Mouse (Mus musculus): ENCODE results near the gene Pam16. TPM values are rescaled to one million over a fixed set of nuclear protein-coding genes. Genes with fewer than 3 reads are reported as not detected.

Pam16 gene
- polyA plus RNA-seq, 1 experiment from 2014 or later: 99.1 TPM

DNA sequence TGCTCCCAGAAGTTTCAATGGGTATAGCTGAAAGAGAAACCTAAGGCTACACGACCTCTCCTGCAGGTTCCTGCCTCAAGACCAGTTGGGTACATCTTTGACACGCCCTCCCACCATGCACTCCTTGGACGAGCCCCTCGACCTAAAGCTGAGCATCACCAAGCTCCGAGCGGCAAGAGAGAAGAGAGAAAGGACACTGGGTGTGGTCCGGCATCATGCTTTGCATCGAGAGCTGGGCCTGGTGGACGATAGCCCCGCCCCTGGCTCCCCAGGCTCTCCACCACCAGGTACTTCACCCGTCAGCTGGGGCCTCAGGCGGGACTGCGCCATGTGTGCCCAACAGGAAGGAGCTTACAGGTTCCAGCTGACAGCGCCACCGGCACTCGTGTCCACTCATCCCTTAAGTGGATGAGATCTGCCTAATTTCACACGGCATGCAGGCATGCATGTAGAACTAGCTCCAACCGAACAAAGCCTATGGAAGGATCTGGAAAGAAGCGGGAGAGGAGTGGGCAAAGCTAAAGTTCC, 16.2 kb downstream of the Pam16 start:
- Histone ChIP-seq H3K9me3 (ENCODE audit: control insufficient read depth, low read length) (no peaks in the 10 kb centered on the region), H3K9ac (ENCODE audit: low read length) (no peak overlapping the region), H3K4me3 (ENCODE audit: low read depth, low read length) (no peak overlapping the region), H3K27me3 (ENCODE audit: control insufficient read depth, insufficient read depth, low read length) (no peaks in the 10 kb centered on the region), H3K4me2 (no peak overlapping the region), H3K4me1 (ENCODE audit: control insufficient read depth, insufficient read depth, low read length) (peaks cover 30% of the 10 kb centered on the region), H3K27ac (ENCODE audit: low read depth, low read length) (no peak overlapping the region), H3K36me3 (ENCODE audit: control insufficient read depth, insufficient read depth, low read length) (peaks cover 17% of the 10 kb centered on the region)
- DNase-seq (ENCODE audit: low spot score, missing footprints) (no peak), ATAC-seq (ENCODE audit: low FRiP score) (no peak; the same call in 1 of the 2 replicates)
- 89% methylated on average over 19 of the region's 19 CpGs for WGBS

GRCm38 (mm10) chr16:4607818-4608531, 16.8 kb downstream of the Pam16 start:
- no peak overlapping the region for H3K4me3 ChIP-seq (ENCODE audit: low read depth, low read length)
- no peaks in the 10 kb centered on the region for H3K27me3 ChIP-seq (ENCODE audit: control insufficient read depth, insufficient read depth, low read length)
- ATAC-seq (ENCODE audit: low FRiP score): 0 out of 2 replicates have a peak, but pooled peaks have one; percentile 46
- no peaks in the 10 kb centered on the region for H3K9me3 ChIP-seq (ENCODE audit: control insufficient read depth, low read length)
- peaks cover 11% of the 10 kb centered on the region for H3K36me3 ChIP-seq (ENCODE audit: control insufficient read depth, insufficient read depth, low read length)
- no peak overlapping the region for H3K27ac ChIP-seq (ENCODE audit: low read depth, low read length)
- no peak overlapping the region; the same call in 1 of the 2 replicates for H3K9ac ChIP-seq (ENCODE audit: low read length)
- DNase-seq (ENCODE audit: low spot score, missing footprints): peak; percentile 95
- 61% methylated on average over 9 of the region's 9 CpGs for WGBS
- H3K4me2 ChIP-seq: no peak overlapping the region
- H3K4me1 ChIP-seq (ENCODE audit: control insufficient read depth, insufficient read depth, low read length): peaks cover 36% of the 10 kb centered on the region

DNA sequence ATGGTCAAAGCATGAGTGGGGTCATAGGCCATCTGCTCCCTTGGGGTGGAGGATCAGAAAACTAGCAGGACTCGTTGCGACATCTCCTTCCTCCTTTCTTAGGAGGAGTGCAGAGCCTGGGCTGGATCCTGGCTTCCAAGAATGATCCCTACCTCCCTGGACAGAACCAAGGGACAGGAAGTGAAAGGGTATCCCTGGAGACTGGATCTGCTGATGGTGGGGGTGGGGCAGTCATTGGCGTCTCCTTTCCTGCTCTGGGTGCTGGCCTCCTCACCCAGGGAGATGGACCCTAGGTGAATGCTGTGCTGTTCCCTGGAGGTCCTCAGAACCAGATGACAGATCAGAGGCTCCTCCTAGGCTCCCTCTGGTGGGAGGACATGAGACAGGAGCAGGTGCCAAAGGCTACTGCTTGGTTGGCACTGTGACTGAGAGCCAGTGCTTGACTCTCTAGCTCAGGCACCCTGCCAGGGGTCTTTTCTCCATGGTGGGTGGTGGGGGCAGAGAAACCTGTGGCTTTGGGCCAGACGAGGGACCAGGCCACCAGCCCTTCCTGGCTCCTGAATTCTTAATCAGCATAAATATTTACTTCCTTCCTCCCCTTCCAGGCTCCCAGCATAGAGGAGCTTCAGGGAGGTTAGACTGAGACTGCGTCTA, 18.2 kb downstream of the Pam16 start:
- no peak overlapping the region for H3K27ac ChIP-seq (ENCODE audit: low read depth, low read length)
- no peaks in the 10 kb centered on the region for H3K27me3 ChIP-seq (ENCODE audit: control insufficient read depth, insufficient read depth, low read length)
- H3K4me1 ChIP-seq (ENCODE audit: control insufficient read depth, insufficient read depth, low read length): peaks cover 48% of the 10 kb centered on the region
- DNase-seq (ENCODE audit: low spot score, missing footprints): peak; percentile 76
- peak; percentile 19; the same call in 1 of the 2 replicates for ATAC-seq (ENCODE audit: low FRiP score)
- WGBS: 40% methylated on average over 5 of the region's 5 CpGs
- no peak overlapping the region for H3K4me3 ChIP-seq (ENCODE audit: low read depth, low read length)
- H3K9ac ChIP-seq (ENCODE audit: low read length): no peak overlapping the region
- no peak overlapping the region for H3K4me2 ChIP-seq
- H3K9me3 ChIP-seq (ENCODE audit: control insufficient read depth, low read length): no peaks in the 10 kb centered on the region
- peaks cover 6% of the 10 kb centered on the region for H3K36me3 ChIP-seq (ENCODE audit: control insufficient read depth, insufficient read depth, low read length)

DNA sequence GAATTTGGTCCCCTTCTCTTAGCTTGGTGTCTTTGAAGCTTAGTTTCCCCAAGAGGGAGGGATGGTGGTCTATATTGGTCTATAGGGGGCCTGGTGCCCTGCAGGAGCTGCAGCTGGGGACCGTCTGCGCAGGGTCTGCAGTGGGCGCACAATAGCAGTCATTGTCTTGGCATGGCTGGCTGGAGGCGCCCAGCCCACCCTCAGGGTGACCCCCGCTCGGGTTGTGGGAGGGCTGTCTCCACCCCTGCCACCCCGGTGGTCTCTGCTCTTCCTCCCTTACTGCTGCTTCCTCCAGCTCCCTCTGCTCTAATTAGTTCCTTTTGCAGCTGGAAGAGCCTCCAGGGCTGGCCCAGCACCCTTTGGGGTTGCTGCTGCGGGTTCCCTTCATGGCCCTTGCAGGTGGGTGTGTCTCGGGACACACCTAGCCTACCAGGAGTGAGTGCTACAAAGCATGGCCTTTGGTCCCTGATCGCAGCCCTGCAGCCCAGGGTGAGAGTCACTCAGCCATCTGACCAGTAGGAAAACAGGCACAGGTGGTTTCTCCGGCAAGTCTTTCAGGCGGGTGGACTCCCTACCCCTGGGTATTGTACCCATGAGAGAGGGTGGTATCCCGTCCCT, 19.2 kb downstream of the Pam16 start:
- Histone ChIP-seq H3K4me2 (no peak overlapping the region), H3K36me3 (ENCODE audit: control insufficient read depth, insufficient read depth, low read length) (peaks cover 4% of the 10 kb centered on the region; the same call in 1 of the 2 replicates), H3K4me3 (ENCODE audit: low read depth, low read length) (no peak overlapping the region), H3K27ac (ENCODE audit: low read depth, low read length) (peak overlapping the region; percentile 47), H3K9me3 (ENCODE audit: control insufficient read depth, low read length) (no peaks in the 10 kb centered on the region), H3K27me3 (ENCODE audit: control insufficient read depth, insufficient read depth, low read length) (no peaks in the 10 kb centered on the region), H3K4me1 (ENCODE audit: control insufficient read depth, insufficient read depth, low read length) (peaks cover 56% of the 10 kb centered on the region), H3K9ac (ENCODE audit: low read length) (peak overlapping the region; percentile 16; the same call in 1 of the 2 replicates)
- DNase-seq (ENCODE audit: low spot score, missing footprints) (no peak), ATAC-seq (ENCODE audit: low FRiP score) (peak; percentile 19; the same call in 1 of the 2 replicates)
- 44% methylated on average over 12 of the region's 13 CpGs for WGBS

DNA sequence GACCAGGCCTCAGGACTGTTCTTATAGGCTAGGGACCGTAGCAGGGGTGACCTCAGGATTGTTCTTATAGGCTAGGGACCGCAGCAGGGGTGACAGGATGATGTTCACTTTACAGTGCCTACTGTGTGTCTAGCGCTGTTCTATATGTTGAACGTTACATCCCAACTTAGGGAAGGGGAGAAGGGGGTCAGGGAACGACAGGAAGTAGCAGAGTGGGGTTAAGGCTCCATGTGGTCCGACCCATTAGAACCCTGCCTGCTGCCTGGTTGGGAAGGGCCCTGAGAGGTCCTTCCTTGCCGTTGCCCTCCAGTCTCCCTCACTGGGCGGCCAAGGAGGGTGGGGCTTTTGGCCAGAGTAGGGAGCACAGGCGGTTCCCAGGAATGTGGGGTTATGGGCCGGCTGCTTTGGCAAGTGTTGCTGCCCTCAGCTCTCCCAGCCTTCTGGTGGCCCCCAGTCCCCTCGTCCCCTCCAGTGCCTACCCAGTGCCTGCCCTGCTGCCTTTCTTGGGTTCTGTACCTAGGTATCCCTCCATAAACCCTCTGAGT, 20.4 kb downstream of the Pam16 start:
- WGBS: 68% methylated on average over 11 of the region's 11 CpGs
- Histone ChIP-seq H3K4me2 (no peak overlapping the region), H3K36me3 (ENCODE audit: control insufficient read depth, insufficient read depth, low read length) (no peaks in the 10 kb centered on the region), H3K27ac (ENCODE audit: low read depth, low read length) (no peak overlapping the region), H3K27me3 (ENCODE audit: control insufficient read depth, insufficient read depth, low read length) (no peaks in the 10 kb centered on the region), H3K4me1 (ENCODE audit: control insufficient read depth, insufficient read depth, low read length) (peaks cover 59% of the 10 kb centered on the region), H3K4me3 (ENCODE audit: low read depth, low read length) (no peak overlapping the region), H3K9me3 (ENCODE audit: control insufficient read depth, low read length) (no peaks in the 10 kb centered on the region), H3K9ac (ENCODE audit: low read length) (no peak overlapping the region)
- DNase-seq (ENCODE audit: low spot score, missing footprints): peak; percentile 79
- ATAC-seq (ENCODE audit: low FRiP score): no peak

GRCm38 (mm10) chr16:4603453-4603837, 21.3 kb downstream of the Pam16 start:
- Histone ChIP-seq H3K9ac (ENCODE audit: low read length) (no peak overlapping the region), H3K4me1 (ENCODE audit: control insufficient read depth, insufficient read depth, low read length) (peaks cover 67% of the 10 kb centered on the region), H3K27ac (ENCODE audit: low read depth, low read length) (no peak overlapping the region), H3K27me3 (ENCODE audit: control insufficient read depth, insufficient read depth, low read length) (no peaks in the 10 kb centered on the region), H3K9me3 (ENCODE audit: control insufficient read depth, low read length) (no peaks in the 10 kb centered on the region), H3K4me2 (no peak overlapping the region), H3K36me3 (ENCODE audit: control insufficient read depth, insufficient read depth, low read length) (no peaks in the 10 kb centered on the region), H3K4me3 (ENCODE audit: low read depth, low read length) (no peak overlapping the region)
- DNase-seq (ENCODE audit: low spot score, missing footprints): no peak
- WGBS: 75% methylated on average over 1 of the region's 1 CpGs
- no peak for ATAC-seq (ENCODE audit: low FRiP score)

DNA sequence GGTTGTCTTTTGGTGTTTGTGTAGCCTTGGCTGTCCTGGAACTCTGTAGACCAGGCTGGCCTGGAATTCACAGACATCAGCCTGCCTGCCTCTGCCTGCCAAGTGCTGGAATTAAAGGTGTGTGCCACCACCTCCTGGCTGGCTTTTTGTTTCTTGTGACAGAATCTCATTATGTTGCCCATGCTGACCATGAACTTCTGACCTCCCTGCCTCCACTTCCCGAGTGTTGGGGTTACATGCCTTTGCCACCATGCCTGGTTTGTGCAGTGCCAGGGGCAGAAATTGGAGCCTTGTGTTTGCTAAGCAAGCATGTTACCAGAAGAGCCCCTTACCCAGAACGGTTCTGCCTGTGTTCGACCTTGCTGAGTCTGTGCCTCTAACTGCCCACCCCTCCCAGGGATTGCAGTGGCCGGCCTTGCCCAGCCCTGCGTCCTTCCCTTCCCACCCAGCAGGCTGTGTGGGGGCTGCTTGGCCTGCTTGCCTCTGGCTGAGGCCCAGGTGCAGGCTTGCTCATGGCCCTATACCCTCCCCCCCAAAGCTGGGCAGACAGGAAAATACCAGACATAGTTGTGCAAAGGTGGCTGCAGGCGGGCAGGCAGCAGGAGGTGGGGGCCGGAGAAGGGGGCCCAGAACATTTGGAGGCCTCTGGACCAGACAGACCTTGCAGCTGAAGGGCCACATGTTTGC, 21.9 kb downstream of the Pam16 start:
- no peak overlapping the region for H3K27ac ChIP-seq (ENCODE audit: low read depth, low read length)
- ATAC-seq (ENCODE audit: low FRiP score) (no peak), DNase-seq (ENCODE audit: low spot score, missing footprints) (peak; percentile 80)
- H3K9ac ChIP-seq (ENCODE audit: low read length): no peak overlapping the region
- no peaks in the 10 kb centered on the region for H3K9me3 ChIP-seq (ENCODE audit: control insufficient read depth, low read length)
- peaks cover 73% of the 10 kb centered on the region for H3K4me1 ChIP-seq (ENCODE audit: control insufficient read depth, insufficient read depth, low read length)
- no peak overlapping the region for H3K4me3 ChIP-seq (ENCODE audit: low read depth, low read length)
- H3K4me2 ChIP-seq: no peak overlapping the region
- no peaks in the 10 kb centered on the region for H3K27me3 ChIP-seq (ENCODE audit: control insufficient read depth, insufficient read depth, low read length)
- H3K36me3 ChIP-seq (ENCODE audit: control insufficient read depth, insufficient read depth, low read length): no peaks in the 10 kb centered on the region
- WGBS: 56% methylated on average over 7 of the region's 7 CpGs

DNA sequence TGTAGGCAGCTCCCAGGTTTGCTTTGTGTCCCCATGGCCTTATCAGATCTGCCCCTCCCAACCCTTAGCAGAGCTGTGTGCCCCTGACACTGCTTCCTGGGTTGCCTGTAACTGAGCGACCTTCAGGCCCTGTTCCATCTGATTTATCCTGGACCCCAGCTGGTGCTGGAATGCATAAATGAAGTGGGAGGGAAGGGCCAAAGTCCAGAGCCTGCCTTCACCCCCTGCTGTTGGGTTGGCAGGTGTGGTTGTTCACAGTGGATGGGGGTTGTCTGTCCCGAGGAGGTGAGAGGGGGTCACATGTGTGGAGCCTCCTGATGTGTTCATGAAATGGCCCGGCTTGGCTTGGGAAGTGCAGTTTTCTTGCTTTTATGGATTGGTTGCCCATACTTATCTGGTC, 22.6 kb downstream of the Pam16 start:
- WGBS: 29% methylated on average over 3 of the region's 3 CpGs
- Histone ChIP-seq H3K27ac (ENCODE audit: low read depth, low read length) (peak overlapping the region; percentile 40), H3K36me3 (ENCODE audit: control insufficient read depth, insufficient read depth, low read length) (no peaks in the 10 kb centered on the region), H3K4me1 (ENCODE audit: control insufficient read depth, insufficient read depth, low read length) (peaks cover 80% of the 10 kb centered on the region), H3K4me2 (no peak overlapping the region), H3K27me3 (ENCODE audit: control insufficient read depth, insufficient read depth, low read length) (no peaks in the 10 kb centered on the region), H3K9me3 (ENCODE audit: control insufficient read depth, low read length) (no peaks in the 10 kb centered on the region), H3K4me3 (ENCODE audit: low read depth, low read length) (no peak overlapping the region), H3K9ac (ENCODE audit: low read length) (peak overlapping the region; percentile 33; the same call in 1 of the 2 replicates)
- no peak for ATAC-seq (ENCODE audit: low FRiP score)
- DNase-seq (ENCODE audit: low spot score, missing footprints): peak; percentile 21

Data from midbrain, embryonic 11.5 days (tissue).